Mouse (Mus musculus) ovary, postnatal 10 days (tissue): ENCODE measurements around the gene Vmn1r78.
"Not testable (repeated sequence)": the region's sequence is repeated elsewhere in the genome, so short reads cannot be mapped to it uniquely, and the experiment has no call there.

ENCODE experiments used
- DNase-seq: peaks from one replicate; pipeline ENCODE4 v3.0.0; 2022; ENCODE audit warnings: low spot score

Vmn1r78 gene

GRCm38 (mm10) chr7:12149957-12150356 lies at the start of gene Vmn1r78:
Gene Vmn1r78 (plus strand): TSS chr7:12150257.
- no peak for DNase-seq

GRCm38 (mm10) chr7:12156463-12156862 lies 6.4 kb downstream of the Vmn1r78 start:
- DNase-seq, result not testable (repeated sequence)

GRCm38 (mm10) chr7:12170979-12171378 lies 20.9 kb downstream of the Vmn1r78 start, which contains the start of gene Vmn1r79:
Gene Vmn1r79 (plus strand): TSS chr7:12171279.
- not testable (repeated sequence) for DNase-seq

- not testable (repeated sequence) for DNase-seq
These were observed 22.9 kb downstream of the Vmn1r78 start for GRCm38 (mm10) chr7:12172926-12173325.

GRCm38 (mm10) chr7:12188986-12189385 lies 38.9 kb downstream of the Vmn1r78 start, which contains the start of gene Vmn1r80:
Gene Vmn1r80 (plus strand): TSS chr7:12189286.
- DNase-seq, result no peak

GRCm38 (mm10) chr7:12204141-12204540 lies 54.1 kb downstream of the Vmn1r78 start:
- no peak for DNase-seq
